Mouse (Mus musculus) testis, adult 2 months (tissue): ENCODE measurements around the gene Acer1.

Source experiments
- CTCF ChIP-seq: fragments of 200-500 bp; IDR thresholded peaks from 2 replicates; pipeline ENCODE4 v1.5.1; 2012; ENCODE audit warnings: low read depth, mild to moderate bottlenecking, inconsistent platforms, low read length, moderate library complexity; ENCODE audit not compliant: control insufficient read depth, insufficient read depth, insufficient replicate concordance
- POLR2A ChIP-seq: fragments of 200-500 bp; IDR thresholded peaks from 2 replicates; pipeline ENCODE4 v1.6.1; 2012; ENCODE audit warnings: low read depth, mild to moderate bottlenecking, inconsistent platforms, low read length, moderate library complexity; ENCODE audit not compliant: control insufficient read depth

- no peak for TF ChIP-seq CTCF
- TF ChIP-seq POLR2A, result no peak
These were observed 2.4 kb downstream of the Acer1 start for GRCm38 (mm10) chr17:56979524-56979923.
